Mouse (Mus musculus) erythroblast, embryonic 14.5 days (primary cell): ENCODE results near the gene Tmem176a.

ENCODE experiments used
- GATA1 ChIP-seq: IDR thresholded peaks from 2 replicates; pipeline ENCODE4 v1.6.1; 2012; ENCODE audit warnings: low read length, inconsistent platforms, mixed read lengths
- TAL1 ChIP-seq: IDR thresholded peaks from 3 replicates; pipeline ENCODE4 v1.6.1; 2012; ENCODE audit warnings: low read length, inconsistent platforms, mixed read lengths

DNA sequence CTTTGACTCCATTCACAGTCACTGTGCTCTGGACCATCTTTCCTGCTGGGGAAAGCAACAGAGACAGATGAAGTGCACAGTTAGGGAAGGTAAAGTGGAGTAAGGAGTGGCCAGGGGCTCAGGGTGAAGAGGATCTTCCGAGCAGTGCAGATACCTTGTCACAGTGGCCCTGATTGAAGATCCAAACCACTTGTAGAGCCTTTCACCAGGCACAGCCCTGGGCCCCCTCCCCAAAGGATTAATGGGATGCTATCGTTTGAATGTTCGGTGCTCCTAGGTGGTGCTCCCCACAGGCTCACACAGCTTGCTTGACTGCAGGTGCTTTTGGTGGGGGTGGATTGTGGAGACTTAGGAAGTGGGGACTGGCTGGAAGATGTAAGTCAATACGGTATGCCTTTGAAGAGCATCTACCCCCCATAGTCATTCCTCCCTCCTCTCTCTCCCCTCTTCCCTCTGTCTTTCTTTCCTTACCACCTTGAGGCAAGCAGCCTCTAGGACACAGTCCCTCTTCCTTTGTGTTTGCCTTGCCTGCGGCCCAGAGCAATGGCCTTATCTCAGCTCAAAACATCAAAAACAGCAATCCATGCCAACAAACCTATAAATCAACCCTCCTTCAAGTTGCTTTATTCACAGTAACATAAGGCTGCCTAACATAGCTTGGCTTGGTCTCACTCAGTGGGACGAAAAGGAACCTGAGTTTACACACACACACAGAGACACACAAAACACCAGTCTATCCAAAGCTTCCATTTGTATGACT is 2.2 kb upstream of the Tmem176a start:
- TF ChIP-seq GATA1 (no peak), TAL1 (no peak)
